Mouse (Mus musculus): Measurements from ENCODE around the gene Tnpo2. TPM values are rescaled to one million over a fixed set of nuclear protein-coding genes. Genes with fewer than 3 reads are reported as not detected.

Gene Tnpo2
- total and polyA plus RNA-seq, 2 experiments from 2014 or later, result 52.3 to 155 TPM

GRCm38 (mm10) chr8:85072364-85072929 is 35.7 kb downstream of the Tnpo2 start:
- ATAC-seq (no peak), DNase-seq (no peak)
- 42% methylated on average over 9 of the region's 9 CpGs for WGBS
- Histone ChIP-seq H3K4me2 (ENCODE audit: low read depth) (peak overlapping the region; percentile 69), H3K27me3 (ENCODE audit: insufficient read depth, low read length) (no peaks in the 10 kb centered on the region), H3K9me3 (ENCODE audit: low read length) (no peaks in the 10 kb centered on the region), H3K4me1 (ENCODE audit: insufficient read depth) (peaks cover 12% of the 10 kb centered on the region), H3K4me3 (ENCODE audit: low read depth, low read length) (peak overlapping the region; percentile 94), H3K36me3 (ENCODE audit: insufficient read depth) (peaks cover 50% of the 10 kb centered on the region), H3K9ac (peak overlapping the region; percentile 85), H3K27ac (ENCODE audit: low read depth, low read length) (peak overlapping the region; percentile 94)
- TF ChIP-seq CTCF (IDR thresholded peaks at IDR 0.05; ENCODE audit: low read depth), result no peak

GRCm38 (mm10) chr8:85073041-85073612 is 36.4 kb downstream of the Tnpo2 start:
- TF ChIP-seq CTCF (IDR thresholded peaks at IDR 0.05; ENCODE audit: low read depth), result no peak
- Histone ChIP-seq H3K36me3 (ENCODE audit: insufficient read depth) (peaks cover 43% of the 10 kb centered on the region), H3K4me3 (ENCODE audit: low read depth, low read length) (no peak overlapping the region), H3K9ac (no peak overlapping the region), H3K9me3 (ENCODE audit: low read length) (no peaks in the 10 kb centered on the region), H3K4me1 (ENCODE audit: insufficient read depth) (peaks cover 12% of the 10 kb centered on the region), H3K27ac (ENCODE audit: low read depth, low read length) (no peak overlapping the region), H3K4me2 (ENCODE audit: low read depth) (no peak overlapping the region), H3K27me3 (ENCODE audit: insufficient read depth, low read length) (no peaks in the 10 kb centered on the region)
- ATAC-seq (no peak), DNase-seq (no peak)
- WGBS, result 92% methylated on average over 15 of the region's 15 CpGs

- 90% methylated on average over 10 of the region's 10 CpGs for WGBS
- H3K9ac ChIP-seq, result no peak overlapping the region
- no peak for ATAC-seq
- H3K36me3 ChIP-seq (ENCODE audit: insufficient read depth), result peaks cover 38% of the 10 kb centered on the region
- no peak overlapping the region for H3K27ac ChIP-seq (ENCODE audit: low read depth, low read length)
- TF ChIP-seq CTCF (IDR thresholded peaks at IDR 0.05; ENCODE audit: low read depth), result no peak
- H3K4me2 ChIP-seq (ENCODE audit: low read depth), result no peak overlapping the region
- no peaks in the 10 kb centered on the region for H3K9me3 ChIP-seq (ENCODE audit: low read length)
- no peak for DNase-seq
- no peaks in the 10 kb centered on the region for H3K27me3 ChIP-seq (ENCODE audit: insufficient read depth, low read length)
- H3K4me1 ChIP-seq (ENCODE audit: insufficient read depth), result peaks cover 12% of the 10 kb centered on the region
- no peak overlapping the region for H3K4me3 ChIP-seq (ENCODE audit: low read depth, low read length)
Measured at GRCm38 (mm10) chr8:85074167-85074566, 37.5 kb downstream of the Tnpo2 start.

GRCm38 (mm10) chr8:85074617-85075016 is 37.9 kb downstream of the Tnpo2 start:
- Histone ChIP-seq H3K27me3 (ENCODE audit: insufficient read depth, low read length) (no peaks in the 10 kb centered on the region), H3K4me2 (ENCODE audit: low read depth) (no peak overlapping the region), H3K27ac (ENCODE audit: low read depth, low read length) (no peak overlapping the region), H3K4me3 (ENCODE audit: low read depth, low read length) (no peak overlapping the region), H3K36me3 (ENCODE audit: insufficient read depth) (peaks cover 38% of the 10 kb centered on the region), H3K9ac (no peak overlapping the region), H3K4me1 (ENCODE audit: insufficient read depth) (peaks cover 13% of the 10 kb centered on the region), H3K9me3 (ENCODE audit: low read length) (no peaks in the 10 kb centered on the region)
- 93% methylated on average over 10 of the region's 10 CpGs for WGBS
- no peak for DNase-seq
- ATAC-seq, result no peak
- no peak for TF ChIP-seq CTCF (IDR thresholded peaks at IDR 0.05; ENCODE audit: low read depth)

GRCm38 (mm10) chr8:85076001-85076400 is 39.3 kb downstream of the Tnpo2 start:
- no peak overlapping the region for H3K4me3 ChIP-seq (ENCODE audit: low read depth, low read length)
- no peak overlapping the region for H3K27ac ChIP-seq (ENCODE audit: low read depth, low read length)
- ATAC-seq (no peak), DNase-seq (no peak)
- H3K27me3 ChIP-seq (ENCODE audit: insufficient read depth, low read length), result no peaks in the 10 kb centered on the region
- WGBS, result 83% methylated on average over 9 of the region's 9 CpGs
- TF ChIP-seq CTCF (IDR thresholded peaks at IDR 0.05; ENCODE audit: low read depth), result peak; percentile 54
- no peak overlapping the region for H3K4me2 ChIP-seq (ENCODE audit: low read depth)
- H3K9me3 ChIP-seq (ENCODE audit: low read length), result no peaks in the 10 kb centered on the region
- peaks cover 17% of the 10 kb centered on the region for H3K4me1 ChIP-seq (ENCODE audit: insufficient read depth)
- H3K9ac ChIP-seq, result no peak overlapping the region
- peaks cover 38% of the 10 kb centered on the region for H3K36me3 ChIP-seq (ENCODE audit: insufficient read depth)

- Histone ChIP-seq H3K9ac (no peak overlapping the region), H3K4me1 (ENCODE audit: insufficient read depth) (peaks cover 19% of the 10 kb centered on the region), H3K4me2 (ENCODE audit: low read depth) (no peak overlapping the region), H3K36me3 (ENCODE audit: insufficient read depth) (peaks cover 38% of the 10 kb centered on the region), H3K4me3 (ENCODE audit: low read depth, low read length) (no peak overlapping the region), H3K27me3 (ENCODE audit: insufficient read depth, low read length) (no peaks in the 10 kb centered on the region), H3K9me3 (ENCODE audit: low read length) (no peaks in the 10 kb centered on the region), H3K27ac (ENCODE audit: low read depth, low read length) (no peak overlapping the region)
- WGBS, result 0% methylated on average over 2 of the region's 2 CpGs
- TF ChIP-seq CTCF (IDR thresholded peaks at IDR 0.05; ENCODE audit: low read depth), result peak; percentile 97
- ATAC-seq (peak; percentile 81), DNase-seq (peak; percentile 93)
Measured at GRCm38 (mm10) chr8:85076993-85077392, 40.3 kb downstream of the Tnpo2 start.

GRCm38 (mm10) chr8:85080214-85080531 is 43.5 kb downstream of the Tnpo2 start:
- no peak for ATAC-seq
- H3K27ac ChIP-seq (ENCODE audit: low read depth, low read length), result peak overlapping the region; percentile 69
- peak; percentile 13 for DNase-seq
- TF ChIP-seq CTCF (IDR thresholded peaks at IDR 0.05; ENCODE audit: low read depth), result no peak
- peak overlapping the region; percentile 83 for H3K4me3 ChIP-seq (ENCODE audit: low read depth, low read length)
- peaks cover 16% of the 10 kb centered on the region for H3K4me1 ChIP-seq (ENCODE audit: insufficient read depth)
- no peaks in the 10 kb centered on the region for H3K27me3 ChIP-seq (ENCODE audit: insufficient read depth, low read length)
- H3K4me2 ChIP-seq (ENCODE audit: low read depth), result peak overlapping the region; percentile 99
- peak overlapping the region; percentile 78 for H3K9ac ChIP-seq
- H3K36me3 ChIP-seq (ENCODE audit: insufficient read depth), result peaks cover 19% of the 10 kb centered on the region
- no peaks in the 10 kb centered on the region for H3K9me3 ChIP-seq (ENCODE audit: low read length)
- WGBS, result under 1% methylated on average over 25 of the region's 25 CpGs
